Mouse (Mus musculus): ENCODE data around the gene Slc16a5. TPM values are rescaled to one million over a fixed set of nuclear protein-coding genes. Genes with fewer than 3 reads are reported as not detected.

The Slc16a5 gene
- total RNA-seq (2012; rRNA removed) (0.07 TPM in 1 of 2 replicates, not detected in the other), polyA plus RNA-seq (2012; ENCODE audit: insufficient read depth in 1 of 2, insufficient read length in 2 of 2, low read depth in 1 of 2, low replicate concordance in 2 of 2, missing spikeins in 1 of 2) (under 1 TPM in 1 of 2 experiments, not detected in 1; 0.26 TPM)

GRCm38 (mm10) chr11:115462243-115462891, at the start of gene Slc16a5:
Gene Slc16a5, plus strand, starts transcription at chr11:115462474.
- Histone ChIP-seq H3K27me3 (ENCODE audit: control insufficient read depth in 1 of 2, insufficient read depth in 2 of 2, low read length in 2 of 2) (peaks cover 0 to 9% of the 10 kb centered on the region in 2 experiments; a peak in 2 of 4 replicates), H3K4me1 (ENCODE audit: control insufficient read depth in 1 of 2, insufficient read depth in 2 of 2, low read length in 2 of 2) (peaks cover 0 to 4% of the 10 kb centered on the region in 2 experiments; a peak in 2 of 4 replicates), H3K9ac (ENCODE audit: control insufficient read depth, low read depth, low read length, poor library complexity, severe bottlenecking) (no peak within 1 kb of the TSS), H3K36me3 (ENCODE audit: control insufficient read depth in 1 of 2, insufficient read depth in 2 of 2, low read length in 2 of 2) (peaks cover 0 to 2% of the 10 kb centered on the region in 2 experiments; a peak in 1 of 4 replicates), H3K79me2 (ENCODE audit: control insufficient read depth, insufficient read depth, low read length, poor library complexity) (no peaks in the 10 kb centered on the region), H3K27ac (ENCODE audit: control insufficient read depth, low read depth, low read length) (no peak within 1 kb of the TSS), H3K4me3 (ENCODE audit: control insufficient read depth in 1 of 2, insufficient read depth in 1 of 2, low read depth in 2 of 2, low read length in 2 of 2) (no peak within 1 kb of the TSS), H3K9me3 (replicated peaks; ENCODE audit: insufficient read depth, low read length) (no peaks in the 10 kb centered on the region)
- no peak for DNase-seq (ENCODE audit: low read depth, low spot score)
- TF ChIP-seq MAX (IDR thresholded peaks at IDR 0.05; ENCODE audit: low read length) (no peak), TAL1 (IDR thresholded peaks at IDR 0.05; ENCODE audit: low read length) (no peak), MEF2A (IDR thresholded peaks at IDR 0.05; ENCODE audit: extremely low read depth, insufficient replicate concordance, low read depth, low read length, poor library complexity, severe bottlenecking) (no peak), MAZ (IDR thresholded peaks at IDR 0.05; ENCODE audit: low read depth, low read length) (no peak), ELF1 (IDR thresholded peaks at IDR 0.05; ENCODE audit: low read depth, low read length) (no peak), EP300 (IDR thresholded peaks at IDR 0.05; ENCODE audit: low read depth in 1 of 2, low read length in 2 of 2) (no peak), SIN3A (IDR thresholded peaks at IDR 0.05; ENCODE audit: low read length) (no peak), RCOR1 (IDR thresholded peaks at IDR 0.05; ENCODE audit: low read depth, low read length) (no peak), GABPA (IDR thresholded peaks at IDR 0.05; ENCODE audit: low read depth, low read length) (no peak), TBP (IDR thresholded peaks at IDR 0.05; ENCODE audit: low read depth, low read length) (no peak), SMC3 (IDR thresholded peaks at IDR 0.05; ENCODE audit: low read depth, low read length) (no peak), JUND (IDR thresholded peaks at IDR 0.05; ENCODE audit: low read depth, low read length) (no peak), CTCF (IDR thresholded peaks at IDR 0.05 in 2 of 3, conservative IDR thresholded peaks at IDR 0.05 in 1 of 3; ENCODE audit: control insufficient read depth in 1 of 3, insufficient read depth in 1 of 3, low read depth in 2 of 3, low read length in 3 of 3, poor library complexity in 1 of 3, severe bottlenecking in 1 of 3) (no peak), GATA1 (IDR thresholded peaks at IDR 0.05; ENCODE audit: low read depth, low read length) (no peak)

GRCm38 (mm10) chr11:115419531-115420237, 42.6 kb upstream of the Slc16a5 start, which contains the start of the genes Atp5h and Kctd2:
Gene Atp5h, minus strand, starts transcription at chr11:115419962.
Gene Kctd2, plus strand, starts transcription at chr11:115420128.
- H3K9ac ChIP-seq (ENCODE audit: control insufficient read depth, low read depth, low read length, poor library complexity, severe bottlenecking): peak within 1 kb of the TSS; percentile 90
- peak within 1 kb of the TSS; percentile 54 for H3K27ac ChIP-seq (ENCODE audit: control insufficient read depth, low read depth, low read length)
- no peaks in the 10 kb centered on the region for H3K9me3 ChIP-seq (replicated peaks; ENCODE audit: insufficient read depth, low read length)
- H3K4me3 ChIP-seq (ENCODE audit: control insufficient read depth in 1 of 2, insufficient read depth in 1 of 2, low read depth in 2 of 2, low read length in 2 of 2): peak within 1 kb of the TSS; percentile 95 to 97
- H3K79me2 ChIP-seq (ENCODE audit: control insufficient read depth, insufficient read depth, low read length, poor library complexity): peaks cover 30% of the 10 kb centered on the region
- H3K36me3 ChIP-seq (ENCODE audit: control insufficient read depth in 1 of 2, insufficient read depth in 2 of 2, low read length in 2 of 2): peaks cover 0 to 23% of the 10 kb centered on the region in 2 experiments; a peak in 2 of 4 replicates
- H3K27me3 ChIP-seq (ENCODE audit: control insufficient read depth in 1 of 2, insufficient read depth in 2 of 2, low read length in 2 of 2): no peaks in the 10 kb centered on the region
- H3K4me1 ChIP-seq (ENCODE audit: control insufficient read depth in 1 of 2, insufficient read depth in 2 of 2, low read length in 2 of 2): peaks cover 0 to 18% of the 10 kb centered on the region in 2 experiments; a peak in 3 of 4 replicates
- DNase-seq (ENCODE audit: low read depth, low spot score): peak; percentile 99
- no peak for TF ChIP-seq GABPA (IDR thresholded peaks at IDR 0.05; ENCODE audit: low read depth, low read length)
- TF ChIP-seq NELFE (IDR thresholded peaks at IDR 0.05; ENCODE audit: low read depth, low read length): peak; percentile 95
- peak; percentile 76; the same call in 1 of the 2 replicates for TF ChIP-seq KAT2A (conservative IDR thresholded peaks at IDR 0.05; ENCODE audit: low read depth, low read length)
- TF ChIP-seq NRF1 (IDR thresholded peaks at IDR 0.05; ENCODE audit: insufficient read depth, low read depth, low read length, poor library complexity, severe bottlenecking): peak; percentile 86
- peak; percentile 88 for TF ChIP-seq HCFC1 (IDR thresholded peaks at IDR 0.05; ENCODE audit: low read depth, low read length)
- no peak for TF ChIP-seq BHLHE40 (IDR thresholded peaks at IDR 0.05; ENCODE audit: borderline replicate concordance, low read depth, low read length)
- 0 out of 2 replicates have a peak, but pooled peaks have one; percentile 47 for TF ChIP-seq MYC (IDR thresholded peaks at IDR 0.05; ENCODE audit: low read depth, low read length)
- no peak for TF ChIP-seq UBTF (IDR thresholded peaks at IDR 0.05; ENCODE audit: borderline replicate concordance, insufficient read depth, low read depth, low read length)
- TF ChIP-seq JUND (IDR thresholded peaks at IDR 0.05; ENCODE audit: low read depth, low read length): no peak
- no peak for TF ChIP-seq ETS1 (IDR thresholded peaks at IDR 0.05; ENCODE audit: low read depth, low read length)
- TF ChIP-seq SIN3A (IDR thresholded peaks at IDR 0.05; ENCODE audit: low read length): peak; percentile 86
- TF ChIP-seq E2F4 (IDR thresholded peaks at IDR 0.05; ENCODE audit: borderline replicate concordance, low read depth, low read length): peak; percentile 77; the same call in 1 of the 2 replicates
- peak; percentile 70 for TF ChIP-seq TCF12 (IDR thresholded peaks at IDR 0.05; ENCODE audit: low read depth, low read length)
- TF ChIP-seq ZMIZ1 (IDR thresholded peaks at IDR 0.05; ENCODE audit: low read depth, low read length): peak; percentile 52
- TF ChIP-seq ELF1 (IDR thresholded peaks at IDR 0.05; ENCODE audit: low read depth, low read length): peak; percentile 80
- peak; percentile 98; the same call in 1 of the 2 replicates for TF ChIP-seq CHD1 (IDR thresholded peaks at IDR 0.05; ENCODE audit: low read depth, low read length)
- no peak for TF ChIP-seq EP300 (IDR thresholded peaks at IDR 0.05; ENCODE audit: low read depth in 1 of 2, low read length in 2 of 2)
- peak; percentile 63 for TF ChIP-seq MXI1 (IDR thresholded peaks at IDR 0.05; ENCODE audit: low read depth, low read length)
